Mouse (Mus musculus) forebrain, embryonic 15.5 days (tissue): Measurements from ENCODE around the gene Mmp28. TPM values are rescaled to one million over a fixed set of nuclear protein-coding genes. Genes with fewer than 3 reads are reported as not detected.

Experiments used
- ATAC-seq: fragments of 200-750 bp; cut with Nextera tagmentation; replicated peaks from 2 replicates; pipeline ENCODE4 v1.8.0; 2017; ENCODE audit warnings: mild to moderate bottlenecking, moderate TSS enrichment, moderate library complexity
- H3K27ac ChIP-seq: fragments of 300-500 bp; sonication (generic); replicated peaks from 2 replicates; pipeline ENCODE4 v1.5.1; 2015; ENCODE audit warnings: mild to moderate bottlenecking, inconsistent platforms
- H3K27me3 ChIP-seq: fragments of 300-500 bp; sonication (generic); 2 replicates; pipeline ENCODE4 v1.6.1; 2015; ENCODE audit warnings: inconsistent platforms
- H3K36me3 ChIP-seq: fragments of 300-500 bp; sonication (generic); 2 replicates; pipeline ENCODE4 v1.6.1; 2015; ENCODE audit warnings: mild to moderate bottlenecking, inconsistent platforms
- H3K4me1 ChIP-seq: fragments of 300-500 bp; sonication (generic); 2 replicates; pipeline ENCODE4 v1.6.1; 2015; ENCODE audit warnings: inconsistent platforms
- H3K4me2 ChIP-seq: fragments of 300-500 bp; sonication (generic); replicated peaks from 2 replicates; pipeline ENCODE4 v1.6.1; 2015; ENCODE audit warnings: mild to moderate bottlenecking, inconsistent platforms
- H3K4me3 ChIP-seq: fragments of 300-500 bp; sonication (generic); 2 replicates; pipeline ENCODE4 v1.5.1; 2015; ENCODE audit warnings: mild to moderate bottlenecking, inconsistent platforms
- H3K9ac ChIP-seq: fragments of 300-500 bp; sonication (generic); replicated peaks from 2 replicates; pipeline ENCODE4 v1.6.1; 2015; ENCODE audit warnings: mild to moderate bottlenecking, inconsistent platforms
- H3K9me3 ChIP-seq: fragments of 300-500 bp; sonication (generic); 2 replicates; pipeline ENCODE4 v1.6.1; 2016; ENCODE audit warnings: inconsistent platforms
- WGBS: fragments of 180-500 bp; shearing (Covaris S2); methylation state at CpG from one replicate; pipeline ENCODE4 v1.1.7; 2015; ENCODE audit warnings: mixed read lengths; 5-methylcytosine and 5-hydroxymethylcytosine counted together
- polyA plus RNA-seq: library from polyadenylated mRNA; unstranded; fragments of >200 nt; fragmentation: Nextera tagmentation; extraction: Ambion mirVana; gene quantifications from 2 replicates; pipeline ENCODE4 v1.2.1, GENCODE M21; 2015

The Mmp28 gene
- polyA plus RNA-seq, 1 experiment from 2014 or later, result 2.7 TPM

DNA sequence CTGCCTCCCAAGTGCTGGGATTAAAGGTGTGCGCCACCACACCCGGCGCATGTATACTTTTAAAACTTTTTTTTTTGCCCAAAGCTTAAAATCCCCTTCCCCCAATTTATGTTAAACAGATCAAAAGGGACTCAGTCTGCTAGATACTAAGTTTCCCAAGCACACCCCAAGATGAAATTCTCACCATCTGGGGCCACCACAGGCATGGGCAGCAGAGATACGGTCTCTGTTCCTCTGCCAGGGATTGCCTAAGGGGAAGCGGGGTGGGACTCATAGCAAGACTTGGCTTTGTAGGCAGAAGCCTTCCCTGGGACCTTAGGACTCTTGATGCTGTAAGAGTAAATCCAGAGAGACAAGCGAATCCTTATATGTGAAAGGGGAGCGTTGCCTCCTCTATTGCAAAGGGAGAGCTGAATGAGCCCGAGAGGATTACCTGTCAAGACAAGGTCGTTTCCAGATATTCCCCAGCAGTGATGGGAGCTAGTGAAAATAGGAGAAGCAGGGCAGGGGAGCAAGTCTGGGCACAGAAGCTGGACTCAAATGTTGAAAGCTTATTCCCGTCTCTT is 1.3 kb downstream of the Mmp28 start:
- no peak overlapping the region for H3K4me2 ChIP-seq
- H3K27me3 ChIP-seq, result peaks cover 19% of the 10 kb centered on the region
- H3K4me1 ChIP-seq, result peaks cover 16% of the 10 kb centered on the region
- WGBS, result 65% methylated on average over 10 of the region's 10 CpGs
- H3K9me3 ChIP-seq, result no peaks in the 10 kb centered on the region
- no peak overlapping the region for H3K27ac ChIP-seq
- ATAC-seq, result no peak
- no peak overlapping the region for H3K9ac ChIP-seq
- H3K36me3 ChIP-seq, result no peaks in the 10 kb centered on the region
- no peak overlapping the region for H3K4me3 ChIP-seq

DNA sequence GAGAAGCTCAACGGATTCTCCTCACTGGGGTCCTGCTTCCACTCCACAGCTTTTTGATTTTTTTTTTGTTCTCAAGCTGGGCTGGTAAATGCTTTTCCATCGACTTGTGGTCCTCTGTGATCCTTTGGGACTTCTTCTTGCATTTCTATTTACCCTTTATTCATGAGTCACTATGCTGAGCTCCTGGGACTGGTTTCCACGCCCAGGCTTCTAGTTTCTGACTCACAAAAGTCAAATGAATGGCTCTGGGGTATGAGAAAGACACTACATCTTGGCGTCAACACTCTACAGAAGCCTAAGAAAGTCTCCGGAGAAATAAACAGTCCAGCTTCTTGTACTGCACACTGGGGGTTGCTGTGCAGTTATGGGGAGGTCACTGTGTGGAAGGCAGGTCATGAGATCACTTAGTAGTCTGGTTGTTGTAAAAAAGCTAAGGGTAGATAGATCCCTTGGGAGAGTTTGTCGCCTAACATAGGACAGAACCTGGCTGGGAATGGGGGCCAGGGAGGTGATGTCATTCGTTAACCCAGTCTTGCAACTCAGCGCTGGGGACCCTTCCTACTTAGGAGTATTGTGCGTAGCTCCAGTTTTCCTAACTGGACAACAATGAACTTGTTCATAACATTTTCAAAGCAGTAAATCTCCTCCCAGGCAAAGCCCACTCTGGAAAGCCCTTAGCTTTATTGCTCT is 4.8 kb downstream of the Mmp28 start:
- H3K9ac ChIP-seq, result no peak overlapping the region
- no peaks in the 10 kb centered on the region for H3K36me3 ChIP-seq
- no peak overlapping the region for H3K27ac ChIP-seq
- 46% methylated on average over 9 of the region's 9 CpGs for WGBS
- no peak overlapping the region for H3K4me3 ChIP-seq
- H3K4me1 ChIP-seq, result peaks cover 7% of the 10 kb centered on the region
- no peaks in the 10 kb centered on the region for H3K9me3 ChIP-seq
- H3K4me2 ChIP-seq, result no peak overlapping the region
- ATAC-seq, result no peak
- H3K27me3 ChIP-seq, result peaks cover 9% of the 10 kb centered on the region

DNA sequence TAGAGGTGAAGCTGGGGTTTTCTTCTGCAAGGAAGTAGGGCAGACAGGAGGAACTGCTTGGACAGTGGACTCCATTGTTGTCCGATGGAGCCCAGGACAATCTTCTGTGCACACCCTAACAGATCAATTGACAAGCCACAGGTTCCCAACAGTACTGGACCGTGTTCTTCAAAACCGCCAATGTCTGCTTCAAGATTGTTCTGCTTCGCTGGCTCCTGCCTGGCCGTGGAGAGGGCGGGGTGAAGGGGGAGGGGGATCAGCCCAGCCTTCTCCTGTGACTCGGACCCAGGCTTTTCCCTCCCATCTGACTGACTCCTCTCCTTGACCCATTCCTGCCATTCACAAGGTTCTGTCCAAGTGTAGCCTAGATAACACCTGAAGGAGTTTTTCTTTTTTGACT is 5.6 kb downstream of the Mmp28 start:
- no peak overlapping the region for H3K9ac ChIP-seq
- H3K27ac ChIP-seq, result no peak overlapping the region
- H3K27me3 ChIP-seq, result peaks cover 9% of the 10 kb centered on the region
- WGBS, result 27% methylated on average over 7 of the region's 7 CpGs
- ATAC-seq, result no peak
- H3K36me3 ChIP-seq, result no peaks in the 10 kb centered on the region
- no peaks in the 10 kb centered on the region for H3K9me3 ChIP-seq
- H3K4me3 ChIP-seq, result no peak overlapping the region
- H3K4me2 ChIP-seq, result no peak overlapping the region
- no peaks in the 10 kb centered on the region for H3K4me1 ChIP-seq

DNA sequence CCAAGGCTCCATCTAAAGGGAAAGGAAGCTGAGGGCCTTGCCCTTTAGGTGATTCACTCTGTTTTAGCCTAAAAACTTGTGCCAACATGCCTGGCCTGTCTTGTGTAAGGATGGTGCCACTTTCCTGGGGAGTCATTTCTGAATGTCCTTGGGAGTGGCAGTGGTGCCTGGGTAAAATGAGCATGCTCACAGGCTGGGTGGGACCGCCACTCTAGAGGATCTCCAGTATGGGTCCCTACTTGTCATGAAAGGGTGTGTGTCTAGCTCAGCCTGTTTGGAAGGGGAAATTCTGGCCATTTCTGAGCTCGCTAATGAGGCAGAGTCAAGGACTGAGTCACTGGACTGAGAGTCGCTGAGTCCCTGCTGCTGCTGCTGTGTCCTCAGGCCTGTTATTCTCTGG is 7.3 kb downstream of the Mmp28 start:
- 68% methylated on average over 3 of the region's 3 CpGs for WGBS
- no peak for ATAC-seq
- H3K27ac ChIP-seq, result no peak overlapping the region
- no peaks in the 10 kb centered on the region for H3K36me3 ChIP-seq
- no peak overlapping the region for H3K4me2 ChIP-seq
- H3K27me3 ChIP-seq, result no peaks in the 10 kb centered on the region
- H3K4me1 ChIP-seq, result no peaks in the 10 kb centered on the region
- no peak overlapping the region for H3K9ac ChIP-seq
- no peaks in the 10 kb centered on the region for H3K9me3 ChIP-seq
- no peak overlapping the region for H3K4me3 ChIP-seq

DNA sequence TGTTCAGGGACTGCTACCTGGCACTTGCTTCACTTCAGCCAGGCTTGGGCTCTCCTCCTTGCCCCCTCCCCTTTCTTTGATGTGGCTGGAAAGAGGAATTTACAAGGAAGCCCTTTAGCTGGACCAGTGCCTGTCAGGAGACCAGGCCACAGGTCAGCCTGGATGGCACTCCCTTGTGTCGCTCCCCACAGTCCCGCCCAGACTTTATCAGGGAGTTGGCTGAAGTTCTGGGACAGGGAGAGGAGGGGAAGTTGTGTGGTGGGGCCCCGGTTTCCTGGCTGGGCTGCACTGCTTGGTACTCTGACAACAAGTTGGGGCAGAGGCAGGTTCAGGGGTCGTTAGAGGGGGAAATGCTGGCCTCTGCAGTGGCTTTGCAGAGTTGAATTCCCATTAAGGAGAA is 8.3 kb downstream of the Mmp28 start:
- no peak for ATAC-seq
- Histone ChIP-seq H3K4me1 (no peaks in the 10 kb centered on the region), H3K9ac (no peak overlapping the region), H3K4me2 (no peak overlapping the region), H3K9me3 (no peaks in the 10 kb centered on the region), H3K36me3 (no peaks in the 10 kb centered on the region), H3K4me3 (no peak overlapping the region), H3K27ac (no peak overlapping the region), H3K27me3 (no peaks in the 10 kb centered on the region)
- WGBS, result 30% methylated on average over 4 of the region's 4 CpGs

DNA sequence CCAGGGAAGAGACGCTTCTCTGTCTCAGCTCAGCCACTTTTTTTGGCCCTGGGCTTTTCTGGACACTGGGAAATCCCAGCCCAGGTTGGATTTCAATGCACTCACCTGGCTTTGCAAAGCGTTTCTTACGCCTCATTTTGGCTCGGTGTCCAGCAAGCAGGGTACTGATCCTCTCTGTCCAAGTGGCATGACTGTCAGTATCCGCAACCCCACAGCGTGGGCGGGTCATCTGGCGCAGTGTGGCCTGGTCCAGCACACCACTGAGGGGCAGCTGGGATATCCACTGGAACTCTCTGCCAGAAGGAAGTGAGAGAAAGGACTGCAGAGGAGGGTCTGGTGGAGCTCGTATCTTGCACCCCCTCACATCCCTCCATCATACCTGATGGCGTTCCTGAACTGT is 11.6 kb downstream of the Mmp28 start:
- peaks cover 7% of the 10 kb centered on the region; the same call in 1 of the 2 replicates for H3K4me1 ChIP-seq
- H3K36me3 ChIP-seq, result no peaks in the 10 kb centered on the region
- H3K27me3 ChIP-seq, result no peaks in the 10 kb centered on the region
- H3K4me3 ChIP-seq, result no peak overlapping the region
- H3K27ac ChIP-seq, result no peak overlapping the region
- 90% methylated on average over 10 of the region's 10 CpGs for WGBS
- no peak for ATAC-seq
- H3K4me2 ChIP-seq, result no peak overlapping the region
- no peak overlapping the region for H3K9ac ChIP-seq
- no peaks in the 10 kb centered on the region for H3K9me3 ChIP-seq

DNA sequence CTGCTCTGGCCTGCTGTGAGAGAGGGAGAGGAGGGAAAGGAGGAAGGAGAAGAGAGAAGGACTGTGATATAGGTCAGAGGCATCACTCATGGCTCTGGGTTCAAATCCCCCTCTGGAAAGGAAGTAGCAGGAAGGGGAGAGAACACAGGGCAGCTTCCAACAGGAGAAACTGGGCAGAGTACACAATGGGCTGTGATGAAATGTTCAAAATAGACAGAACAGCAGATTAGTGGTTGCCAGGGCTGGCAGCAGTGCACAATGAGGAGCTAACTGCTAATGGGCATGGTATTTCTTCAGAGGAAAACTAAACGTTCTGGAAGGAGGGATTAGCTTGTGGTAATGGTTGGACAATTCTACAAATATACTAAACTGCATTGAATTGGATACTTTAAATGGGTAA is 12.3 kb downstream of the Mmp28 start:
- peaks cover 7% of the 10 kb centered on the region; the same call in 1 of the 2 replicates for H3K4me1 ChIP-seq
- WGBS, result 18% methylated on average over 1 of the region's 1 CpGs
- no peak overlapping the region for H3K4me3 ChIP-seq
- no peak overlapping the region for H3K27ac ChIP-seq
- no peak overlapping the region for H3K4me2 ChIP-seq
- H3K9ac ChIP-seq, result no peak overlapping the region
- no peak for ATAC-seq
- peaks cover under 1% of the 10 kb centered on the region; the same call in 1 of the 2 replicates for H3K27me3 ChIP-seq
- H3K36me3 ChIP-seq, result no peaks in the 10 kb centered on the region
- H3K9me3 ChIP-seq, result no peaks in the 10 kb centered on the region

DNA sequence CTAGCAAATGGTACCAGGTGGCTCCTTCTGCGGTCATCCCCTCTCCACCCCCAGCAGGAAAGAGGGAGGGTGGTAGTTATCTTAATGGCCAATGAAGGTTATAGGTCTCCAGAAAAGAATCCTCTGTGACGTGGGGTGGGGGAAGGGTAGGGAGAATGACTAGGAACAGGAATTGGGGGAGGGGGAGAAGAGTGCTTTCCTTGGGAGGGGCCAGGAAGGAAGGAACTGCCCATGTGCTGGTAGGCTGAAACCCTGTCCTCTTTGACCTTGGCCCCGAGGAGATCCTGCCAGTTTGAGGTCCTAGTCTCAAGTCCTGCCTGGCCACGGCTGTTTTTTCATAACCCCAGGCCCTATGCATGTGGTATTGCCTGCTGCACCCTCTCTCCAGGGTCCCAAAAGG is 13.6 kb downstream of the Mmp28 start:
- no peak overlapping the region for H3K4me2 ChIP-seq
- H3K4me1 ChIP-seq, result peaks cover 13% of the 10 kb centered on the region; the same call in 1 of the 2 replicates
- no peak for ATAC-seq
- H3K27ac ChIP-seq, result no peak overlapping the region
- H3K9ac ChIP-seq, result no peak overlapping the region
- H3K9me3 ChIP-seq, result no peaks in the 10 kb centered on the region
- peaks cover 13% of the 10 kb centered on the region for H3K27me3 ChIP-seq
- H3K4me3 ChIP-seq, result no peak overlapping the region
- no peaks in the 10 kb centered on the region for H3K36me3 ChIP-seq
- WGBS, result 74% methylated on average over 4 of the region's 4 CpGs

DNA sequence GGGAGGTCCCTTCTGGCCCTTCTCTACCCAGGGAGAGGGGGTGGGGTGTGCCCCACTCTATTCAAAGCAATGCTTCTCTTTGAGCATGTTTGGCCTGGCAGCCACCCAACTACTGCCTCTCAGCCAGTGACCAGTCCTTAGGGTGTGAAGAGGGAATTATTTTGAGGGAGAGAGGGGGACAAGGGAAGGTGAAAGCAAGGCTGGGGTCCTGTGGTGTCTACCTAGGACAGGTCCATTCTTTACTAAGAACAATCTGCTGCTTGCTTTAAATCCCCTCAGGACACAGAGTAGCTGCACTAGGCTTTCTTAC is 14.0 kb downstream of the Mmp28 start:
- Histone ChIP-seq H3K4me3 (no peak overlapping the region), H3K4me2 (no peak overlapping the region), H3K27me3 (peaks cover 17% of the 10 kb centered on the region), H3K36me3 (no peaks in the 10 kb centered on the region), H3K27ac (no peak overlapping the region), H3K9ac (no peak overlapping the region), H3K9me3 (no peaks in the 10 kb centered on the region), H3K4me1 (peaks cover 13% of the 10 kb centered on the region; the same call in 1 of the 2 replicates)
- ATAC-seq, result 0 out of 2 replicates have a peak, but pooled peaks have one; percentile 16

DNA sequence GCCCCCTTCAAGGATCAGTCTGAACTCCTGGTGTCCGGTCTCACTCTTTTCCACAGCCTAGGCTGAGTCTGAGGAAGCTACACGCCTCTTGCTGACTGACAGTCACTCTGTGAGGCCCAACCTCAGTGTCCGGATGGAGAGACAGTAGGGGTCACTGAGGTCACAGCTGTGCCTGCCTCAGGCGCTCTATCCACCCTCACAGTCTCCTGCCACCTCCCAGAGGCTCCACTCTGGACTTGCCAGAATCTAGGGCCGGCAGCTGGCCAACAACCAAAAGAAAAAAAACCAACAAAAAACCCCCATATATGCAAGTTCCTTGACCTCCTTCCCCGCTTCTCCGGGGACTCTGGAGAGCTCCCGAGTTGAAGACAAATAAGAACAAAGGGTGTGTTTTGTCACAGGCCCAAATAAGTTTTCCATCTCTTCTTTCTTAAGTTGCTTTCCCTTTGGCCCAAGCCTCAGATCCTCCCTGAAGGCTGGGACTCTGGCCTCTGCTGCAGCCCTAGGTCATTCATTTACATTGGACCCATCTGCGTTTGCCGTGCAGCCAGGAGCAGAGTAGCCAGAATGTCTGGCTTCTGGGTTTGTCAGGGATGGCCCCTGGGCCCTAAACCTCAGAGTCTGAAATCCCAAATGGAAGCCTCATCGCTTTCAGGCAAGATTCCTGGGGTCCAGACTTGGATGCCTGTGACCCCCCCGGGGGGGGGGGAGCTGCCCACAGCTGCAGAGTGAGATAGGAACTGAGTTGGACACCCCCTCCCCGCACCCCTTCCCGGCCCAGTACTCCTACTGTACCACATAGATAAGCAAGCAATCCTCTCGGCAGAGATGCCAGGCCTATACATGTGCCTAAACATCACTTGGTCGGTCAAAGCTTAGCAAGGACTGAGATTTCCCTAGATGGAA is 14.6 kb downstream of the Mmp28 start:
- no peak overlapping the region for H3K9ac ChIP-seq
- H3K4me3 ChIP-seq, result no peak overlapping the region
- peaks cover 13% of the 10 kb centered on the region; the same call in 1 of the 2 replicates for H3K4me1 ChIP-seq
- no peaks in the 10 kb centered on the region for H3K9me3 ChIP-seq
- no peak for ATAC-seq
- no peaks in the 10 kb centered on the region for H3K36me3 ChIP-seq
- no peak overlapping the region for H3K27ac ChIP-seq
- peaks cover 23% of the 10 kb centered on the region for H3K27me3 ChIP-seq
- WGBS, result 54% methylated on average over 16 of the region's 16 CpGs
- no peak overlapping the region for H3K4me2 ChIP-seq

DNA sequence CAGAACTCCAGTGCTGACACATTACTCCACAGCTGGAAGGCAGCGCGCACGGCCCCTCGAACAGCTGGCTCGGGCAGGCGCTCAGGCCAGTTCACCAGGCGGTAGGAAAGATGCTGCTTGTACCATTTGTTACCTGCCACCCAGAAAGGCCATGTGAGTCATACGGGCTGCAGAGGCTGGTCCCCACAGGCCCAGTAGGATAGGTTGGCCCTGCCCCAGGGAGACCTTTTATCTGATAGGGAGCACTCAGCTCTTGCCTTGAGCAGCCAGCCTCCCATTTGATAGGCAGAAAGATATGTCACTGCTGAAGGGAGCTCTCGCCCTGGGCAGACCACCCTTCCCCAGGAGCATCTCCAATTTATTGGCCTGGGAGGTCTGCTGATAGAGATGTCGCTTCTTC is 15.3 kb downstream of the Mmp28 start:
- H3K27me3 ChIP-seq, result peaks cover 30% of the 10 kb centered on the region
- H3K36me3 ChIP-seq, result no peaks in the 10 kb centered on the region
- 82% methylated on average over 10 of the region's 10 CpGs for WGBS
- no peak overlapping the region for H3K4me3 ChIP-seq
- H3K9ac ChIP-seq, result no peak overlapping the region
- no peak for ATAC-seq
- no peak overlapping the region for H3K4me2 ChIP-seq
- no peaks in the 10 kb centered on the region for H3K9me3 ChIP-seq
- peaks cover 18% of the 10 kb centered on the region for H3K4me1 ChIP-seq
- H3K27ac ChIP-seq, result no peak overlapping the region

DNA sequence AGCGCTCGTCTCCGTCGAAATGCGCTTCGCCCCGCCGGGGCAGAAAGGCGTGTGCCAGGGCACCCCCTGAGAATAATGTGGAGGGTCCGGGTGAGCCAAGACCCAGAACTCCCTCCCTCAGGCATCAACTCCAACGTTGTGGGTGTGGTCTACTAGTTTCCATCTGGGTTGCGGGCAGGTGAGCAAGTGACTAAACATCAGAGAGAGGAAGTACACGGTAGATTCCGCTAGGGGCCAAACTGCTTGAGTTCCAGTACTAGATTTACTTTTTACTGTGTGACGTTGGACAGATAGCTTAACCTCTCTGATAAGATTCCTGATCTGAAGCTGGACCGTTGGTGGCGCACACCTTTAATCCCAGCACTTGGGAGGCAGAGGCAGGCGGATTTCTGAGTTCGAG is 17.9 kb downstream of the Mmp28 start:
- H3K27ac ChIP-seq, result no peak overlapping the region
- peak overlapping the region; percentile 18 for H3K4me3 ChIP-seq
- H3K27me3 ChIP-seq, result peaks cover 45% of the 10 kb centered on the region
- ATAC-seq, result no peak
- H3K9ac ChIP-seq, result no peak overlapping the region
- H3K9me3 ChIP-seq, result no peaks in the 10 kb centered on the region
- peaks cover 20% of the 10 kb centered on the region for H3K4me1 ChIP-seq
- WGBS, result 32% methylated on average over 19 of the region's 19 CpGs
- H3K4me2 ChIP-seq, result peak overlapping the region; percentile 31
- no peaks in the 10 kb centered on the region for H3K36me3 ChIP-seq
